Mouse (Mus musculus) C2C12 (cell line): ENCODE results near the gene Tmem131. TPM values are rescaled to one million over a fixed set of nuclear protein-coding genes. Genes with fewer than 3 reads are reported as not detected.

Experiments used
- H3K27me3 ChIP-seq: one replicate; pipeline ENCODE4 v1.6.1; 2011; ENCODE audit not compliant: control insufficient read depth, insufficient read depth, insufficient read length
- H3K36me3 ChIP-seq: one replicate; pipeline ENCODE4 v1.6.1; 2011; ENCODE audit not compliant: control insufficient read depth, insufficient read depth
- H3K4me3 ChIP-seq: one replicate; pipeline ENCODE4 v1.5.1; 2011; ENCODE audit warnings: mild to moderate bottlenecking, control low read depth; ENCODE audit not compliant: poor library complexity, insufficient read depth, severe bottlenecking
- H3K79me2 ChIP-seq: one replicate; pipeline ENCODE4 v1.6.1; 2011; ENCODE audit not compliant: control insufficient read depth, insufficient read depth
- H3K79me3 ChIP-seq: one replicate; pipeline ENCODE4 v1.6.1; 2011; ENCODE audit warnings: low read depth, control low read depth
- H3ac ChIP-seq: one replicate; pipeline ENCODE3; 2011; ENCODE audit warnings: low read depth; ENCODE audit not compliant: control insufficient read depth, insufficient read length
- CEBPB ChIP-seq: IDR thresholded peaks from one replicate; pipeline ENCODE4 v1.6.1; 2011; ENCODE audit warnings: low read depth, mild to moderate bottlenecking, control low read depth, moderate library complexity
- CTCF ChIP-seq: IDR thresholded peaks from one replicate; pipeline ENCODE4 v1.5.1; 2011; ENCODE audit not compliant: control insufficient read depth, insufficient read depth, insufficient read length
- FOSL1 ChIP-seq: IDR thresholded peaks from one replicate; pipeline ENCODE4 v1.8.0; 2011; ENCODE audit warnings: mild to moderate bottlenecking, low read length; ENCODE audit not compliant: poor library complexity, insufficient read depth, severe bottlenecking
- MAX ChIP-seq: IDR thresholded peaks from one replicate; pipeline ENCODE4 v1.6.1; 2011; ENCODE audit warnings: mild to moderate bottlenecking, control low read depth
- MYOD1 ChIP-seq: IDR thresholded peaks from one replicate; pipeline ENCODE4 v1.6.1; 2011; ENCODE audit warnings: low read depth; ENCODE audit not compliant: control insufficient read depth, insufficient read length
- MYOG ChIP-seq: IDR thresholded peaks from one replicate; pipeline ENCODE4 v1.6.1; 2011; ENCODE audit not compliant: control insufficient read depth, insufficient read length; ENCODE audit errors: extremely low read depth
- USF1 ChIP-seq: IDR thresholded peaks from one replicate; pipeline ENCODE4 v1.6.1; 2011; ENCODE audit warnings: low read depth, mild to moderate bottlenecking, control low read depth, moderate library complexity
- polyA plus RNA-seq: library from polyadenylated mRNA; unstranded; fragments of >200 nt; fragmentation: generic; extraction: Trizol; gene quantifications from one replicate; pipeline ENCODE4 v1.2.1, GENCODE M21; 2012; ENCODE audit warnings: missing spikeins

Gene Tmem131
- polyA plus RNA-seq, 1 experiment = 12.9 TPM

GRCm38 (mm10) chr1:36785238-36785641 lies 158.2 kb downstream of the Tmem131 start:
- Histone ChIP-seq H3ac (no peak overlapping the region), H3K79me3 (no peaks in the 10 kb centered on the region), H3K4me3 (no peak overlapping the region), H3K36me3 (no peaks in the 10 kb centered on the region), H3K79me2 (no peaks in the 10 kb centered on the region), H3K27me3 (peaks cover 24% of the 10 kb centered on the region)
- TF ChIP-seq CEBPB (no peak), MAX (no peak), FOSL1 (no peak), CTCF (no peak), USF1 (no peak), MYOG (no peak), MYOD1 (no peak)

DNA sequence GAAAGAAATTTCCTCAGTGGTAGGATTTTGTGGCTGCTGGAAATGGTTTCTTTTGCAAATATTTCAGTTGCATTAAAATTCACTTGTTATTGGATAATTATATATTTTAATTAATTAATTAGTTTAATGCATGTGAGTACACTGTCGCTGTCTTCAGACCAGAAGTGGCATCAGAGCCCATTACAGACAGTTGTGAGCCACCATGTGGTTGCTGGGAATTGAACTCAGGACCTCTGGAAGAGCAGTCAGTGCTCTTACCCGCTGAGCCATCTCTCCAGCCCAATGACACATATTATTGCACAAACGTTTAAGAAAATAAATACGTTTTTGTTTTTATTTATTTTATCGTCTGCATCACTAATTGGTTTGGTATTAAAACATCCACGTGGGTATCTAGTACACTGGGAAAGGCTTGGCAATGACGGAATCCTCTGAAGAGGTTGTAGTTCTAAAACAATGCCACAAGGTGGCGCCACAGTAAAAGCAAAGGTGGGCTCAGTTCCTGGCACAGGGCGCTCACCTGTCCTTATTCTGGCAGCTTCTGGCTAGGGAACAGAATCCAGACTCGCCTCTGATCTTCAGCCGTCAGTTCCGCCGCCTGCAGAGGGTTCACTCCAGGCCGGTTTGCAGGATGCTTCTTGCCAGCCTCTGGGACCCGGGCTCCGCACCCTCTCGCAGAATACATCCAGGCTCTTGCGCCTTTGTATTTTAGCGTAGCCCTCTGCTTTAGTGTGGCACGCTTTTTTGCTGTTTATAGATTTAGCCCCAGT lies 158.9 kb downstream of the Tmem131 start:
- no peaks in the 10 kb centered on the region for H3K36me3 ChIP-seq

DNA sequence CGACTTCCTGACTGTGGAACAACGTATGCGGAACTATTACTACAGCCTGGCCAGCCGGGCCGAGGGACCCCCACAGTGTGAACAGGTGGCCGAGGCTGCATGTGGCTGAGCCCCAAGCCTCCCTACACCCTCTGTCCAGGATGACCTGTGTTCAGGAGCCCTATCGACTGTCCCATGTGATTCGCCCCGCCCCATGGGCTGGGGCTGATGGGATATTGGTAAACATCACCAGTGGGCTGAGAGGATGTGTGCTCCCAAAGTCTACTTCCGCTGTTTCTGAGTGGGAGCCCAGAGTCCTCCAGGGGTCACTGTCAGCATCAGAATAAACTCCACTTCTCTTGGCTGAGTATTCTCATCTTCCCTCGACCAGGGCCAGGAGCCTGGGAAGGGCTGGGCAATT lies 161.0 kb downstream of the Tmem131 start:
- Histone ChIP-seq H3K4me3 (no peak overlapping the region), H3K79me3 (no peaks in the 10 kb centered on the region), H3K79me2 (no peaks in the 10 kb centered on the region), H3ac (no peak overlapping the region), H3K36me3 (no peaks in the 10 kb centered on the region), H3K27me3 (peaks cover 32% of the 10 kb centered on the region)
- TF ChIP-seq USF1 (no peak), CTCF (no peak), MYOG (no peak), MYOD1 (no peak)

More for the DNA sequence above, 158.9 kb downstream of the Tmem131 start:
- Histone ChIP-seq H3K27me3 (peaks cover 31% of the 10 kb centered on the region), H3K79me3 (no peaks in the 10 kb centered on the region), H3K79me2 (no peaks in the 10 kb centered on the region), H3K4me3 (no peak overlapping the region), H3ac (no peak overlapping the region)
- TF ChIP-seq FOSL1 (no peak), MYOD1 (no peak), CTCF (peak; percentile 36)

GRCm38 (mm10) chr1:36780793-36781192 lies 162.7 kb downstream of the Tmem131 start:
- H3K79me3 ChIP-seq = no peaks in the 10 kb centered on the region
- H3ac ChIP-seq = no peak overlapping the region
- peaks cover 32% of the 10 kb centered on the region for H3K27me3 ChIP-seq
- H3K4me3 ChIP-seq = no peak overlapping the region
- TF ChIP-seq MAX (no peak), CTCF (no peak), CEBPB (no peak), USF1 (no peak), MYOG (no peak), FOSL1 (no peak), MYOD1 (no peak)
- no peaks in the 10 kb centered on the region for H3K36me3 ChIP-seq
- H3K79me2 ChIP-seq = no peaks in the 10 kb centered on the region

GRCm38 (mm10) chr1:36772198-36772934 lies 171.1 kb downstream of the Tmem131 start:
- H3ac ChIP-seq = no peak overlapping the region
- no peak overlapping the region for H3K4me3 ChIP-seq
- H3K36me3 ChIP-seq = no peaks in the 10 kb centered on the region
- no peak for TF ChIP-seq MYOD1
- no peak for TF ChIP-seq MYOG
- TF ChIP-seq CEBPB = no peak
- TF ChIP-seq USF1 = no peak
- TF ChIP-seq MAX = no peak
- no peak for TF ChIP-seq CTCF
- TF ChIP-seq FOSL1 = no peak
- H3K79me2 ChIP-seq = no peaks in the 10 kb centered on the region
- no peaks in the 10 kb centered on the region for H3K27me3 ChIP-seq
- H3K79me3 ChIP-seq = no peaks in the 10 kb centered on the region

DNA sequence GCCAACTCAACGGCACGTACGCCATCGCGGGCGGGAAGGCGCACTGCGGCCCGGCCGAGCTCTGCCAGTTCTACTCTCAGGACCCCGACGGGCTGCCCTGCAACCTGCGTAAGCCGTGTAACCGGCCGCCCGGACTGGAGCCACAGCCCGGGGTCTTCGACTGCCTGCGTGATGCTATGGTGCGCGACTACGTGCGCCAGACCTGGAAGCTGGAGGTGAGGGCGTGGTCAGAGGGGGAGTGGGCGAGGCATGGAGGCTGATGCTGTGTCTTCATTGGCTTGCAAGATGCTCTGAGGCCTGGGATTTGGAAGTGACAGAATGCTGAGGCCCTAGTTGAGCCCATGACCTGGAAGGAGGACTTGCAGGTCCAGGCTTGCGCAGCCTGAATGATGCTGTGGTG lies 172.5 kb downstream of the Tmem131 start:
- H3K4me3 ChIP-seq = no peak overlapping the region
- H3ac ChIP-seq = no peak overlapping the region
- no peaks in the 10 kb centered on the region for H3K36me3 ChIP-seq
- TF ChIP-seq MYOG = no peak
- TF ChIP-seq FOSL1 = no peak
- no peak for TF ChIP-seq CEBPB
- no peak for TF ChIP-seq MAX
- no peak for TF ChIP-seq USF1
- TF ChIP-seq MYOD1 = no peak
- no peak for TF ChIP-seq CTCF
- no peaks in the 10 kb centered on the region for H3K79me2 ChIP-seq
- H3K27me3 ChIP-seq = no peaks in the 10 kb centered on the region
- no peaks in the 10 kb centered on the region for H3K79me3 ChIP-seq
